Mouse (Mus musculus) heart, postnatal 36 days (tissue): ENCODE data around the gene Mlh3. TPM values are rescaled to one million over a fixed set of nuclear protein-coding genes. Genes with fewer than 3 reads are reported as not detected.

Experiments
- DNase-seq, 2 experiments: peaks; one replicate each; pipeline ENCODE4 v3.0.0; 2021 to 2022
- intact Hi-C: fragments of 180-260 bp; cut with DNase I; formaldehyde crosslinking; loops from one replicate; pipeline ENCODE4 v1.15.1; 2025
- total RNA-seq, 2 experiments: library from RNA; stranded (reverse); gene quantifications; 2 replicates each; pipeline ENCODE4 v1.2.3; 2021

The Mlh3 gene
- total RNA-seq, 2 experiments from 2014 or later: 7.5 to 8.7 TPM

DNA sequence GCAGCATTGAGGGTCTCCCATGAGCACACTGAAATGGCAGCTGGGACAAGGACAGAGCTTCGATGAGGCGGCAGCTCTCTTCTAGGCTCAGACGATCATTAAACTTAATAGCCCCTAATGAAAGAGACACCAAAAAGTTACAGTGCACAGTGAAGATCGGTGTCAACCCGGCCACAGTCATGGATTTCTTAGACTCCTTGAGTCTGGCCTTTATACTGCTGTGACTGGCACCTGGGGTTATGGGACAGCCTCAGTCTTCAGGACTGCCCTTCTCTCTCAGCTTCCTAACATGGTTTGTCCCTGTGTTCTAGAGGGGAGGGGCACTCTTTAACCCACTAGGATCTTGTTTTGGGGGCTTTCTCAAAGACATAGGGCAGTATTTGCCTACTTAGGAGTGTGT lies 32.8 kb downstream of the Mlh3 start:
- intact Hi-C loops: no loop called here
- no peak for DNase-seq

DNA sequence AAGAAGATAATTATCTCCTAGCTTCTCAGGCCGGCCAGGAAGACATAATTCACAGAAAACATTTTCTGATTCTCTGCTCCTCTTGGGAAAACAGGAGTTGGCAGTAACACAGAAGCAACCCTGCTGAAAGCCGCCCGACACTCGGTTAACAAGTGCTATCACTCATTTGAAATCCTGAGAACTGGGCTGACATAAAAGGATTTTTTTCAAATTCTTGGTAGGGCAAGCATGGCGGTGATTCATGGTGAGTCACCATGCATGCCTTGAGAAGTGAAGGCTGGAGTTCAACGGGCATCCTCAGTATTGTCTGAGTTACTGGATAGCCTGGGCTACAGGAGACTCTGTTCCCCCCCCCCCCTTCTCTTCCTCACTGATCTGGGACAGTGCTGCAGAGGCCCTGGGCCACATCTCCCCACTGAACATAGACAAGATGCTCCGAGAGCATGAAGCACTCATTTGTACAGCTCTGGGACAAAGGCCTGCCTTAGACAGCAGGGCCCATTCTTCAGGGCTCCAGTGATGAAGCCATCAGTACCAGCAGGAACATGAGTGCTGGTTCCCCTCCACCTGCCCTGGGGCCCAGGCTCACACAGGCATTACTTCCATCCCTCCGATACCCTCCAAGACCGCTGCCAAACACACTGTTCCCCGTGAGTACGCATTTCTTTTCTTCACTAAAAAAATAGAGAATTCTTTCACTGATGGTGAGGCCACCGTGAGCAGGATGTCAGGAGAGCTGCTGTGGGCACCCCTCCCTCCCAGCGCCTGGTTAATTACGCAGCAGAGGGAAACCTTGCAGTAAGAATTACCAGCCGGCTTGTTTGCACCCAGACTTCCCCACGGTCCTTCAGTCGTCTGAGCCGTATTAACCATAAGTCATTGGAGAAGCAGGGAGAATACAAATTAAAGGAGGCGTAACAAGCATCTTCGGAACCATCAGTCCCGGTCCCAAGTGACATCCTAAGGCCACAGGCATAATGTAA lies 36.7 kb downstream of the Mlh3 start:
- DNase-seq: no peak
- intact Hi-C loops: no loop called here

DNA sequence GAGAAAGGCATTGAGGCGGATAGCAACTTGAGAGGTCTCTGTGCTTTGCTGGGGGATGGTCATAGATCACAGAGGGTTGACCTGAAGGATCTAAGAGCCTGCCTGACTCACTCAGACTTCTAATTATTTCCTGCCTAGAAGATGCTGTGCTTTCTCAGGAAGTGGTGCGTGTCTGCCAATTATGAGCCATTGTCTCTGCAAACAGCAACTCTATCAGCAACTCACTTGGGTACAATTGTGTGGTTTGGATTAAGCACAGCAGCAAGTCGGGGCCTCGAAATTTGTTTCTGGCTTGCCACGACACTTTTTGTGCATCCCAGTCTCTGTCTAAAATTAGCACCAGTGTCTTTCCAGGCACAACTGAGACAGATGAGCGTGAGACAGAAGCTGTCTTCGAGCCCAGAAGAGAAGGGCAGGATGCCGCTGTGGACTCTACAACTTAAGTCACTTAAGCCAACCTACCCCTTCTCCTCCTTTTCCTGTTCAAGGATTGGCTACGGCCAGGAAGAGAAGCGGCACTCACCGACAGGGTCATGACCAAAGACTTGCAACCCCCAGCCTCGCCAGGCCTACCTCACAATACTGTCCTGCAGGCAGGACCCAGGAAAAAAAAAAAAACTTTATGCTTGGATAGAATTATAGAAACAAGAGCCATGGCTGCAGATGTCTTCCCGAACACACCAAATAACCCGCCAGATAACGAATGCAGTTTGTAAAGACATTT lies 42.4 kb downstream of the Mlh3 start:
- no peak for DNase-seq
- intact Hi-C loops: no loop called here

DNA sequence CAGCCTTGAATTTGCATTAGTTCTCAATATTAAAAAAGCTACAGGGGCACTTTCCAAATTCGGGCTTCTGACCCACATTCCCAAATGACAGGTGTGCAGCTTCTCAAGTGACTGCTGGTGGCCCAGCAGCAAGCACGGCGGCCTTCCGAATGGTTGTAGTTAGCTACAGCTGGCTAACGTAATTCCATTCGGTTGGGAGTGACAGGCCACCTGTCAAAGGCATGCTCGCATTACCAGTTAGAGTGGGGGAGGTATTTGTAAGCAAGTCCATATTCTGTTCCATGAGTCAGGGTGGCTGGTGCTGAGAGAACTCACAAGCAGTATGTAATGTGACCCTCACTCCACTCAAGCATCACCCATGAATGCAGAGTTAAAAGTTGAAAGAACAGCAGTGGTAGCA lies 43.2 kb downstream of the Mlh3 start:
- no peak for DNase-seq
- intact Hi-C loops: no loop called here

- DNase-seq: no peak
- intact Hi-C loops: loop anchor here (2.0 kb wide), 2 partner anchors 49 to 59 kb away; no protein-coding TSS in a partner anchor
Observed at GRCm38 (mm10) chr12:85219905-85220290, 50.5 kb downstream of the Mlh3 start.

- intact Hi-C loops: loop anchor here (2.0 kb wide), 2 partner anchors 49 to 59 kb away; no protein-coding TSS in a partner anchor
Observed at GRCm38 (mm10) chr12:85219236-85219904, 51.0 kb downstream of the Mlh3 start, which contains the start of gene Eif2b2. Eif2b2 (plus strand) TSS chr12:85219481.

DNA sequence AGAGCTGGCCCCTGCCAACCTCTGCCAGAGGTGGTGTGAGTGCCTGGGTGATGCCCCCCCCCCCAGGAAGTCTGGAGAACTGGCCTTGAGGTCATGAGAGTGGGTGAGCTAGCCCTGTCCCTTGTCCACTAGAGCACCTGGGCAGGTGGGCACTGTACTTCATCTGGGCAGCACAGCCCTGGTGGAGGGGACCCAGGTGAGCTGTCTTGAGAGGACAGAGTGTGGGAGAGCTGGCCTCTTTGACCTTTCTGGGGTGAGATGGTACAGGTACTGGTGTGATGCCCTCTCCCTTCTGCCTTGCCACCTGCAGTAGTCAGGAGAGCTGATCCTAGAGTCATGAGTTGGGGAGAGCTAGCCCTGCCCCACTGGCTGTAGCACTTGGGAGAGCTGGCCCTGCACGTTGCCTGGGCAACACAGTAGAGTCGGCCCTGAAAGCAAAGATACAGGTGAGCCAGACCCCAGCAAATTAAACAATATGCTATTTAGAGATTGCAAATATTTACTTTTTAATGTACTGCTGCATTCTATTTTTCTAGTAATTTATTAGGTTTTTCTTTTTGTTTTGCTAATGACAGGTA lies 52.6 kb downstream of the Mlh3 start:
- no peak for DNase-seq
- intact Hi-C loops: loop anchor here (2.0 kb wide), 2 partner anchors 47 to 61 kb away; no protein-coding TSS in a partner anchor

More at GRCm38 (mm10) chr12:85219236-85219904, 51.0 kb downstream of the Mlh3 start, which contains the start of gene Eif2b2:
- DNase-seq: peak; percentile 99 to 100

DNA sequence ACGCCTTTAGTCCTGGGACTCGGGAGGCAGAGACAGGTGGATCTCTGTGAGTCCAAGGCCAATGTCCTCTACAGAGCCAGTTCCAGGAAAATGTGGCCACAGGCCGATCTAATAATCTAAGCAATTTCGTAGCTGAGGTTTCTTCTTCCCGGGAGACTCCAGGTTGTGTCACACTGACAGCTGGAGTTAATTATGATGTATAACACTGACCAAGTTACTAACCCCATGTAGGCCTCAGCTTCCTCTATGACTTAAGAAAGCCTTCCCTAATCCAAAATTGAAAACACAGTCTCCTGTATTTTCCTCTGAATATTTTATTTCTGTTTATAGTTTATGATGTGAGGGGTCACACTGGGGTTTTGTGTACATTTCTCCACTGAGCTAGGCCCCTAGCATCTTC lies 55.4 kb downstream of the Mlh3 start:
- no peak for DNase-seq
- intact Hi-C loops: no loop called here

DNA sequence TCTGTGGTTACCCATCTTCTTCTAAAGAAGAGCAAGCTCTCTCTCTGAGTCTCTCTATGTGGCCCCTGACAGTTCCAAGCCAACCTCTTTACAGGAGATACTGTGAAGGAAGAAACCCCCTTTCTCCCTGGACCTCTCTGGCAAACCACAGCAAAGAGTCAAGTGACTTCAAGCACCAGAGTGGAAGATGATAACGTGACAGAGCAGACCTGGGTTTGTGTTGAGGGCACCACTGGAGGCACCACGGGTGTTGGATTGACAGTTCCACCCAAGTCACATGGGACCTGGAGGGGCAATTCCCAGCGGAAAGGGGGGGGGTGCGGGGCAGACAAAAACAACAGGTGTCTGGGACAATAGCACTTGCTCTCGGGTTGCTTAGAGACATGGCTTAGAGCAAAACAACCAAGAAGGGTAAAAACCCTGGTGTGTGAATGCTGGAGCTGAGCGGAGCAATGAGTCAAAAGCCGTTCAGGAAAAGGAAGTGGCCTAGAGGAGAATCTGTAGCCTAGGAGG lies 61.7 kb downstream of the Mlh3 start:
- intact Hi-C loops: no loop called here
- DNase-seq: no peak

GRCm38 (mm10) chr12:85205425-85205824 lies 65.0 kb downstream of the Mlh3 start:
- intact Hi-C loops: no loop called here

GRCm38 (mm10) chr12:85204105-85204504 lies 66.3 kb downstream of the Mlh3 start:
- intact Hi-C loops: no loop called here
- peak in 1 of 2 experiments; percentile 2 for DNase-seq

More at GRCm38 (mm10) chr12:85205425-85205824, 65.0 kb downstream of the Mlh3 start:
- DNase-seq: no peak

DNA sequence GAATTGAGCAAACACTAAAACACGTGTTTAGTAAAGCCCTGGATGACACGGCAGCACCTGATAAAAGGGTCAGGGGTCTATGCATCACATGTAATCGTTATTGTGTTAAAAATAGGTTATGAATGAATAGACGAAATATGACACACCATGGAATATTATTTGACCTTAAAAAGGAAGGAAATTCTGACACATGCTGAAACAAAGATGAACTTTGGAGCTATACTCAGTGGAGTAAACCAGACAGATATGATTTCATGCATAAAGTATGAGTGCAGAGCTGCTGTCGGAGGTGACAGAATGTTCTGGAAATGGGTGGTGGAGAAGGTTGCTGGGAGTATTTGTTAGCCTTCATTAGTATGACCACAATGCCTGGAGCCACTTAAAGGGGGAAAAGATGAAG lies 66.7 kb downstream of the Mlh3 start:
- intact Hi-C loops: no loop called here
- DNase-seq: peak in 1 of 2 experiments; percentile 1

DNA sequence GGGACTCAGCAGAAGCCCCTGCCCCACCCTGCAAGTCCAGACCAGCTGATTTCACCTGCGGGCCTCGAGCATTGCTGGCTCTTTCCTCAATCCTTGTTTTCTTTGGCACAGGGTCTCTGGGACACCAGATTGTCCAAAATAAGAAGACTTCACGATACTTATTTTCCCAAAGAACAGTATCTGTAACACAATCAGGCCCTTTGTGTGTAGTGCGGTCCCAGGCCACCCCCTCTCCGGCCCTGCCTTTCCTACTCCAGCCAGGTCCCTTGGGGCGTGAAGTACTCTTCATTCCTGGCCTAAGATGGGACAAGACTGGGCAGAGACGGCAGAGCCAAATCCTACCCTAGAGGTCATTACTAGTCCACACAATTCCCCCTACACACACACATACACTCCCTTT lies 68.2 kb downstream of the Mlh3 start:
- intact Hi-C loops: no loop called here
- peak in 1 of 2 experiments; percentile 13 for DNase-seq

- intact Hi-C loops: no loop called here
- no peak for DNase-seq
Observed at GRCm38 (mm10) chr12:85201830-85202147, 68.6 kb downstream of the Mlh3 start.

- DNase-seq: peak in 1 of 2 experiments; percentile 1
- intact Hi-C loops: no loop called here
Observed at GRCm38 (mm10) chr12:85200929-85201829, 69.2 kb downstream of the Mlh3 start.

DNA sequence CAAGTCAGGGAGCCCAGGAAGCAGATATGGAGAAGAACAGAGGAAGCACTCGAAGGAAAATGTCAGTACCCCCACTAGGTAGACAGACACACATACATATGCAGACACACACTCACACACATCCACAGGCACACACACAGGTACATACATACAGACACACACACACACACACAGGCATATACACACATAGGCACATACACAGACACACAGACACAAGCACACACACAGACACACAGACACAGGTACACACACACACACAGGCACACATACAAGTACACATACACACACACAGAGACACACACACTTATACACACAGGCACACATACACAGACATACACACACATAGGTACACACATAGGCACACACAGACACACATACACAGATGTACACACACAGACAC lies 70.4 kb downstream of the Mlh3 start:
- intact Hi-C loops: no loop called here
- no peak for DNase-seq

DNA sequence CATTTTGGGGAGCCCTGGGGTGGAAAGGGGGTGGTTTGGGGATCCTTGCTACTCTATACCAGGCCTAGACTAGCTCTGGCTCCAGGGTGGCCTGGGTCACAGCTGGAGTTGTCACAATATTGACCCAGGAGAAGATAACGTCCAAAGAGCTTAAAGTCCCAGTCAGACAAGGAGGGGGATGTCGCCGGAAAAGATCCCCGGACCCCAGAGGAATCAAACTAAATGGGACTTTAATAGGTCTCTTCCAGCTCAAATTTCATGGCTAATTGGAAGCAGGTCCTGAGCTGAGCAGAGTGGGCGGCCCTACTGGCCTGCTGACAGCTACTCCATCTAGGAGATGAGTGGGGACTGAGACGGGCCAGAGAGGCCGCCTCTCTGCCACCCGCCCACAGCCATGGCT lies 72.5 kb downstream of the Mlh3 start:
- peak in 1 of 2 experiments; percentile 3 for DNase-seq
- intact Hi-C loops: no loop called here

DNA sequence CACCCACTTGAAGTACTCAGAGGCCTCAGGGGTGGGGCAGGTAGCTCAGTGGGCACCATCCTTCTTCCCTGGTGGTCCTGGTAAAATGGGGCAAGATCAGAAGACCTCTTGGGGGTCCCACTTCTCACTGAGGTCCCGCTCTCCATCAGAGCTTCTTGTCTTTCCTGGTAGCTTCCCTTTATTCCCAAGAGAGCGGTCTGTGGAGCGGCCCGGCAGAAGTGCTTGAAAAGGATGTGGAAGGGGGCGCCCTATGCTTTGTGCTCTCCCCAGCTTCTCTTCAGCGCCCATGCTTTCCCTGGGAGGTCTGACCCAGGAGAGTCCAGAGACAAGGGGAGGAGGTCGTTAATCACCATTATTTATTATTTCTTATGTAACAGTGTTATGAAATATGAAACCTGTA lies 73.0 kb downstream of the Mlh3 start:
- intact Hi-C loops: no loop called here

GRCm38 (mm10) chr12:85196191-85196590 lies 74.2 kb downstream of the Mlh3 start:
- intact Hi-C loops: no loop called here
- DNase-seq: peak in 1 of 2 experiments; percentile 1

More for the DNA sequence above, 73.0 kb downstream of the Mlh3 start:
- no peak for DNase-seq
